Mouse (Mus musculus) midbrain, embryonic 11.5 days (tissue): ENCODE measurements around the gene Tmem102. TPM values are rescaled to one million over a fixed set of nuclear protein-coding genes. Genes with fewer than 3 reads are reported as not detected.

Experiments
- ATAC-seq: fragments of 200-750 bp; cut with Nextera tagmentation; 2 replicates; pipeline ENCODE4 v1.8.0; 2017; ENCODE audit warnings: moderate TSS enrichment, moderate library complexity; ENCODE audit not compliant: low FRiP score
- DNase-seq: peaks from one replicate; pipeline ENCODE4 v3.0.0; 2015; ENCODE audit warnings: low spot score; ENCODE audit errors: missing footprints
- H3K27ac ChIP-seq: fragments of 300-500 bp; sonication (generic); 2 replicates; pipeline ENCODE4 v1.5.1; 2014; ENCODE audit warnings: low read depth, low read length
- H3K27me3 ChIP-seq: fragments of 300-500 bp; sonication (generic); 2 replicates; pipeline ENCODE4 v1.6.1; 2014; ENCODE audit warnings: mild to moderate bottlenecking, low read length, moderate library complexity, mixed read lengths; ENCODE audit not compliant: control insufficient read depth, insufficient read depth
- H3K36me3 ChIP-seq: fragments of 300-500 bp; sonication (generic); 2 replicates; pipeline ENCODE4 v1.6.1; 2014; ENCODE audit warnings: mild to moderate bottlenecking, low read length, moderate library complexity, mixed read lengths; ENCODE audit not compliant: control insufficient read depth, insufficient read depth
- H3K4me1 ChIP-seq: fragments of 300-500 bp; sonication (generic); 2 replicates; pipeline ENCODE4 v1.6.1; 2014; ENCODE audit warnings: low read length; ENCODE audit not compliant: control insufficient read depth, insufficient read depth
- H3K4me2 ChIP-seq: fragments of 300-500 bp; sonication (generic); 2 replicates; pipeline ENCODE4 v1.6.1; 2014; ENCODE audit warnings: mild to moderate bottlenecking, moderate library complexity
- H3K4me3 ChIP-seq: fragments of 300-500 bp; sonication (generic); 2 replicates; pipeline ENCODE4 v1.5.1; 2014; ENCODE audit warnings: low read depth, low read length
- H3K9ac ChIP-seq: fragments of 300-500 bp; sonication (generic); 2 replicates; pipeline ENCODE4 v1.6.1; 2014; ENCODE audit warnings: low read length
- H3K9me3 ChIP-seq: fragments of 300-500 bp; sonication (generic); 2 replicates; pipeline ENCODE4 v1.6.1; 2016; ENCODE audit warnings: low read length; ENCODE audit not compliant: control insufficient read depth
- WGBS: fragments of 180-500 bp; shearing (Covaris S2); extraction: QIAGEN DNeasy Blood & Tissue Kit; methylation state at CpG from one replicate; pipeline ENCODE4 v1.1.7; 2014; 5-methylcytosine and 5-hydroxymethylcytosine counted together
- polyA plus RNA-seq: library from polyadenylated mRNA; unstranded; fragments of >200 nt; fragmentation: Nextera tagmentation; extraction: Ambion mirVana; gene quantifications from 2 replicates; pipeline ENCODE4 v1.2.1, GENCODE M21; 2014

Gene Tmem102
- polyA plus RNA-seq, 1 experiment from 2014 or later: 0.20 TPM

GRCm38 (mm10) chr11:69833554-69833953 is 28.1 kb upstream of the Tmem102 start:
- ATAC-seq (no peak), DNase-seq (no peak)
- 57% methylated on average over 8 of the region's 8 CpGs for WGBS
- Histone ChIP-seq H3K27me3 (peaks cover 8% of the 10 kb centered on the region; the same call in 1 of the 2 replicates), H3K4me3 (peak overlapping the region; percentile 62), H3K9ac (peak overlapping the region; percentile 70), H3K27ac (no peak overlapping the region), H3K4me2 (peak overlapping the region; percentile 87), H3K36me3 (peaks cover 2% of the 10 kb centered on the region; the same call in 1 of the 2 replicates), H3K9me3 (no peaks in the 10 kb centered on the region), H3K4me1 (peaks cover 33% of the 10 kb centered on the region)

DNA sequence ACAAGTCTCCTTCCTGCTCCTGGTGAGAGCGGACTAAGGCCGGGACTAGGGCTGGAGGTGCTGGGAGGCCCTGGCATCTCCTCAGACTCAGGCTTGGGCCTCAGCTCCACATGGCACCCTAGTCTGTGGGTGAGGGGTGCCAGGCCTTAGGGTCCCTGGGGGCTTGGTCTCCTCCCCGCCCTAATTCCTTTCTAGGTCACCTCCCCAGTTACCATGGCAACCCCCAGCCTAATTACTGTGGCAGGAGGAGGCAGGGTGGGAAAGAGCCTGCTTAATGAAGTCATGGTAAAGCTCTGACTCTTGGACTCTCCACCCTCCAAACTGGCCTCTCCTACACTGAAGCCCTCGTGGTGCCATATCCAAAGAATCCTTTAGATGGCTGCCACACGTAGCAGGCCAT is 23.4 kb upstream of the Tmem102 start:
- H3K4me2 ChIP-seq: no peak overlapping the region
- H3K27me3 ChIP-seq: peaks cover 6% of the 10 kb centered on the region; the same call in 1 of the 2 replicates
- no peak overlapping the region for H3K4me3 ChIP-seq
- H3K9ac ChIP-seq: no peak overlapping the region
- H3K9me3 ChIP-seq: no peaks in the 10 kb centered on the region
- H3K36me3 ChIP-seq: peaks cover 26% of the 10 kb centered on the region
- H3K27ac ChIP-seq: no peak overlapping the region
- 71% methylated on average over 5 of the region's 5 CpGs for WGBS
- no peak for ATAC-seq
- H3K4me1 ChIP-seq: peaks cover 6% of the 10 kb centered on the region
- DNase-seq: no peak

- Histone ChIP-seq H3K4me1 (no peaks in the 10 kb centered on the region), H3K27ac (no peak overlapping the region), H3K36me3 (peaks cover 24% of the 10 kb centered on the region), H3K4me2 (no peak overlapping the region), H3K9ac (no peak overlapping the region), H3K4me3 (no peak overlapping the region), H3K27me3 (no peaks in the 10 kb centered on the region), H3K9me3 (no peaks in the 10 kb centered on the region)
- DNase-seq (peak; percentile 74), ATAC-seq (no peak)
- 82% methylated on average over 2 of the region's 2 CpGs for WGBS
Observed at GRCm38 (mm10) chr11:69823456-69823855, 18.0 kb upstream of the Tmem102 start.

DNA sequence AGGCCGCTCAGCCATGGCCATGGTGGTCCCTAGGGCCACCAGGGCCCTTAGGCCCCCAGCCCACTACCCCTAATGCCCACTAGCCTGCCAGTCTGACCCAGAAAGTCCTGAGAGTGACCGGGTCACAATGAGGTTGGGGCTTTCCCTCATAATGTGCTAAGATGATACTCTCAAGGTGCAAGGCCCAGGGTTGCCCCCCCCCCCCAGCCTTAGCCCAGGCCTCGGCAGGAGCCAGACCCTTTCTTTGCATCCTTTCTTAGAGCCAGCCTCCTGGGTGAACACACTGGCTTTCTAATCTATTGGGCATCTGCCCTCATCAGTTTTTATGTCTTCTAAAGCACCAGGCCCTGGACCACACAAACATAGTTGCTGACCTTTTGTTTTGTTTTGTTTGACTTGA is 16.7 kb upstream of the Tmem102 start, which contains the start of gene Spem1:
Gene Spem1 (minus strand): TSS at position 101 of the 400 bp plus-strand sequence.
- Histone ChIP-seq H3K27ac (no peak within 1 kb of the TSS), H3K36me3 (peaks cover 14% of the 10 kb centered on the region; the same call in 1 of the 2 replicates), H3K4me1 (no peaks in the 10 kb centered on the region), H3K9me3 (no peaks in the 10 kb centered on the region), H3K4me3 (no peak within 1 kb of the TSS), H3K4me2 (no peak within 1 kb of the TSS), H3K9ac (no peak within 1 kb of the TSS), H3K27me3 (no peaks in the 10 kb centered on the region)
- ATAC-seq (no peak), DNase-seq (peak; percentile 44)
- WGBS: 92% methylated on average over 3 of the region's 3 CpGs

DNA sequence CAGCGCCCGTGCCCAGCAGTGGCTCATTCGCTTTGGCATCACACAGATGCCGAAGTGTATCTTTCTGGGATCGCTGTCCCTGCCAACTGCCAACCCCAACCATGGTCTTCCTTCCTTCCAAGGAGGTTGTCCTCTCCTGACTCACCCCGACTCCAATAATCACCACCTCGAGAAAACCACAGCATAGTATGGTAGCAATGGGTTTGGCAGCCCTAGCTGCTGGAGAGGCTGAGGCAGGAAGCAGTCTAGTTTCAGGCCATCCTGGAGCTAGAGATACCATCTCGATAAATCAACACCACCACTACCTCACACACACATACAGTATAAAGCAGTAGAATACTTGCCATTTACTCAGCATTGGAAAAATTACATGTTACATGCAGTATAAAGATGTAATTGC is 13.4 kb upstream of the Tmem102 start:
- Histone ChIP-seq H3K27ac (no peak overlapping the region), H3K9me3 (no peaks in the 10 kb centered on the region), H3K36me3 (no peaks in the 10 kb centered on the region), H3K4me3 (no peak overlapping the region), H3K9ac (no peak overlapping the region), H3K27me3 (no peaks in the 10 kb centered on the region), H3K4me1 (no peaks in the 10 kb centered on the region), H3K4me2 (no peak overlapping the region)
- WGBS: 93% methylated on average over 8 of the region's 8 CpGs
- DNase-seq (peak; percentile 56), ATAC-seq (no peak)

DNA sequence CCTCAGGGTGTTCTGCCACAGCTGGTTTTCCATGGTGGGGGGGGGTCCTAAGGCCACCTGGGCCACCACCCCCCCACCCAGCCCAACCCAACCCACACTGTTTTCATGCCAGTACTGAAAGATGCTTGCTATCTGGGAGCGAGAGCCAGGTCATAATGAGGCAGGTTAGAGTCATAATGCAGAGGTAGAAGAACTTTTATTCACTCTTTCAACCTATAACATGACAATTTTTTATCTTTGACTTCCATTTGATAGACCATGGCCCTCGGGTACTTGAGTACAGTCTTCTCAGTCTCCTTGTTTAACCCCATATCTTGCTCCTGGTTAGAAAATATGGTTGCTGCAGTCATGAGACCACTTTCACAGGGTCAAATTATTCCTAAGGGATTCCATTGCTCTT is 12.9 kb upstream of the Tmem102 start, which contains the start of gene Spem2:
Gene Spem2 (minus strand): TSS at position 101 of the 400 bp plus-strand sequence.
- no peak within 1 kb of the TSS for H3K9ac ChIP-seq
- no peak within 1 kb of the TSS for H3K4me3 ChIP-seq
- ATAC-seq (no peak), DNase-seq (no peak)
- H3K36me3 ChIP-seq: no peaks in the 10 kb centered on the region
- no peaks in the 10 kb centered on the region for H3K9me3 ChIP-seq
- H3K4me1 ChIP-seq: no peaks in the 10 kb centered on the region
- H3K4me2 ChIP-seq: no peak within 1 kb of the TSS
- H3K27ac ChIP-seq: no peak within 1 kb of the TSS
- 79% methylated on average over 2 of the region's 2 CpGs for WGBS
- H3K27me3 ChIP-seq: no peaks in the 10 kb centered on the region

GRCm38 (mm10) chr11:69816520-69816919 is 11.1 kb upstream of the Tmem102 start:
- peak; percentile 21 for DNase-seq
- Histone ChIP-seq H3K9me3 (no peaks in the 10 kb centered on the region), H3K27ac (no peak overlapping the region), H3K4me2 (no peak overlapping the region), H3K4me3 (no peak overlapping the region), H3K4me1 (no peaks in the 10 kb centered on the region), H3K27me3 (no peaks in the 10 kb centered on the region), H3K36me3 (no peaks in the 10 kb centered on the region), H3K9ac (no peak overlapping the region)
- ATAC-seq: no peak
- 88% methylated on average over 12 of the region's 12 CpGs for WGBS

- no peak within 1 kb of the TSS for H3K4me3 ChIP-seq
- 61% methylated on average over 10 of the region's 10 CpGs for WGBS
- no peaks in the 10 kb centered on the region for H3K4me1 ChIP-seq
- no peak for DNase-seq
- no peaks in the 10 kb centered on the region for H3K9me3 ChIP-seq
- H3K27me3 ChIP-seq: no peaks in the 10 kb centered on the region
- H3K9ac ChIP-seq: no peak within 1 kb of the TSS
- ATAC-seq: no peak
- no peak within 1 kb of the TSS for H3K27ac ChIP-seq
- no peaks in the 10 kb centered on the region for H3K36me3 ChIP-seq
- no peak within 1 kb of the TSS for H3K4me2 ChIP-seq
Observed at GRCm38 (mm10) chr11:69815155-69815554, 9.7 kb upstream of the Tmem102 start, which contains the start of gene Gm39566. Gene Gm39566 (minus strand): TSS chr11:69815298.

GRCm38 (mm10) chr11:69810280-69810679 is 4.9 kb upstream of the Tmem102 start:
- Histone ChIP-seq H3K4me1 (no peaks in the 10 kb centered on the region), H3K27ac (no peak overlapping the region), H3K27me3 (peaks cover 11% of the 10 kb centered on the region), H3K9ac (no peak overlapping the region), H3K4me3 (no peak overlapping the region), H3K9me3 (no peaks in the 10 kb centered on the region), H3K36me3 (no peaks in the 10 kb centered on the region), H3K4me2 (no peak overlapping the region)
- ATAC-seq (no peak), DNase-seq (no peak)
